25 mouse cellular contexts compared by ENCODE assay signal in the genomic region with DNA sequence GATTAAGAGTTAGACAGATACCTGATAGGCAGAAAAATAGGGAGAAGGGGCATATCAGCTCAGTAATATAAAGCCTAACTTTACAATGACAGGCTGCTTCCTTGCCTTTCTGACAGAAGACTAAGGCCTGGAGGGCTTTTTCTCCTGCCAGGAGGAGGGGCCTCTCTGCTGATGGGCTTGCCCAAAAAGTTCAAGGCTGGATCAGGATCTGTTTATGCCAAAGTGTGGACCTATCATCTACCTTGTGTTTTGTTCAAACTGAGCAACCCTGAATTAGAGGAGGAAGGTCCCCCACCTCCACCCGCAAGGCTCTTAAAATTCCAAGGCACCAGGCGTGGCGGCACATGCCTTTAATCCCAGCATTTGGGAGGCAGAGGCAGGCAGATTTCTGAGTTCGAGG.
"Had no signal": no experiment of that assay in that cellular context is flagged by ENCODE, and none has a peak within 500 bp of the region (broad histone marks: within the 10 kb centered on the region; RNA-seq: fewer than 3 reads in every experiment).

No protein-coding gene starts in this region.

- H3K36me3 ChIP-seq: heart, embryonic 13.5 days; heart, embryonic 15.5 days; hindbrain, embryonic 13.5 days; hindbrain, embryonic 15.5 days; intestine, embryonic 15.5 days; kidney, embryonic 15.5 days; limb, embryonic 10.5 days; limb, embryonic 12.5 days; liver, embryonic 13.5 days; liver, embryonic 15.5 days had no signal

- H3K9me3 ChIP-seq: heart, embryonic 15.5 days; hindbrain, embryonic 15.5 days; intestine, embryonic 15.5 days; kidney, embryonic 15.5 days; limb, embryonic 10.5 days; liver, embryonic 13.5 days; liver, embryonic 15.5 days had no signal

- H3K4me2 ChIP-seq: heart, embryonic 11.5 days; heart, embryonic 13.5 days; heart, embryonic 15.5 days; hindbrain, embryonic 13.5 days; hindbrain, embryonic 15.5 days; intestine, embryonic 15.5 days; kidney, embryonic 15.5 days; limb, embryonic 12.5 days; liver, embryonic 11.5 days; liver, embryonic 13.5 days; liver, embryonic 15.5 days had no signal

- H3K4me1 ChIP-seq: liver, embryonic 13.5 days; liver, embryonic 15.5 days had no signal

- ATAC-seq: hindbrain, postnatal 0 days; intestine, embryonic 15.5 days had no signal

- H3K27me3 ChIP-seq: heart, embryonic 13.5 days; heart, embryonic 15.5 days; hindbrain, embryonic 13.5 days; hindbrain, embryonic 15.5 days; intestine, embryonic 15.5 days; kidney, embryonic 15.5 days; limb, embryonic 12.5 days; liver, embryonic 13.5 days; liver, embryonic 15.5 days had no signal

- H3K27ac ChIP-seq: heart, embryonic 13.5 days; heart, embryonic 15.5 days; hindbrain, embryonic 13.5 days; hindbrain, embryonic 15.5 days; hindbrain, postnatal 0 days; intestine, embryonic 15.5 days; kidney, embryonic 15.5 days; kidney, postnatal 0 days; limb, embryonic 10.5 days; limb, embryonic 12.5 days; liver, embryonic 13.5 days; liver, embryonic 15.5 days had no signal

- DNase-seq: gastrocnemius, postnatal 14 days; gastrocnemius, postnatal 36 days; heart, adult 18-20 months; kidney, adult 11 months; kidney, adult 2 months; kidney, adult 9 months; kidney, postnatal 14 days; kidney, postnatal 36 days; layer of hippocampus, adult 9-11 months; layer of hippocampus, postnatal 36 days; liver; liver, embryonic 13.5 days had no signal

- H3K9ac ChIP-seq: heart, embryonic 13.5 days; heart, embryonic 15.5 days; hindbrain, embryonic 13.5 days; hindbrain, embryonic 15.5 days; intestine, embryonic 15.5 days; kidney, embryonic 15.5 days; limb, embryonic 12.5 days; liver, embryonic 13.5 days; liver, embryonic 15.5 days had no signal

- H3K4me3 ChIP-seq: heart, embryonic 13.5 days; heart, embryonic 15.5 days; hindbrain, embryonic 13.5 days; hindbrain, embryonic 15.5 days; intestine, embryonic 15.5 days; kidney, embryonic 15.5 days; limb, embryonic 10.5 days; limb, embryonic 12.5 days; liver, embryonic 13.5 days; liver, embryonic 15.5 days had no signal
